Mouse (Mus musculus): ENCODE results near the gene BC005561. TPM values are rescaled to one million over a fixed set of nuclear protein-coding genes. Genes with fewer than 3 reads are reported as not detected.

Gene BC005561
- 12.4 and 12.8 TPM in 2 replicates for polyA plus RNA-seq (2015; fragmentation: Nextera tagmentation; extraction: Ambion mirVana)

DNA sequence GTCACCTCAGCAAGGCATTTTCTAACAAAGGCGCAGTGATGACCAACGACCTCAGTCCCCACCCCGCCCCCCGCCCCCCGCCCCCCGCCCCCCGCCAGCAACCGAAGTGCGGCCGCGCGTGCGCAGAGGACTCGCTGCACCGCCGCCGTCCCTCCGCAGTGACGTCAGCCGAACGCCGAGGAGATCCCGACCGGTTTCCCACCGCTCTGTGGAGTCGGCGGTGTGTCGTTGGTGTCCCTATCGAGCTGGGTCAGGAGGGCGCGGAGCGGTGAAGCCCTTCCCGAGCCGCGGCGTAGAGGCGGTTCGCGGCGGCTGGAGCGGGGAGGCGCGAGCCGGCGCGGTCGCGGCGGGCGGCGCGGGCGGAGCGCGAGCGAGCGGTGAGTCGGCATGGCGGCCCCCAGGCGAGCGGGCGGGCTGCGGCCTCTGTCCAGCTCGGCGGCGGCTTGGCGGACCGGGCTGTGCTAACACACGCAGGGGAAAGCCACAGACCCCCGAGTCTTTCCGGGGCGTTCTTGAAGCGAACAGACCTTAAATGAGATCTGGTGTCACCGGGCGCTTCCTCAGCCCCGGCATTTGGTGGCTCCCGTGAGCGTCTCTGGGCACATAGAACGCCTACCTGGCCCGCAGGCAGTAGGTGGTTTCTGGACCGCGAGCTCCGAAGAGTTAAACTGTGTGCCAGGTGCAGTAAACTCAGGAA, at the start of gene BC005561:
Gene BC005561 (plus strand): TSS at position 158 of the 697 bp plus-strand sequence.
- H3K9me3 ChIP-seq (replicated peaks), result 0 out of 2 replicates have a peak, but pooled peaks cover 1% of the 10 kb centered on the region
- peak within 1 kb of the TSS; percentile 86 for H3K4me3 ChIP-seq (replicated peaks)
- peak; percentile 89 for ATAC-seq (ENCODE audit: insufficient number of reproducible peaks, low FRiP score, low TSS enrichment, low read depth)
- peak within 1 kb of the TSS; percentile 68 for H3K4me2 ChIP-seq (replicated peaks)
- H3K36me3 ChIP-seq, result peaks cover 19% of the 10 kb centered on the region
- peak within 1 kb of the TSS; percentile 92 for H3K27ac ChIP-seq (replicated peaks)
- 0 out of 2 replicates have a peak, but pooled peaks cover 7% of the 10 kb centered on the region for H3K4me1 ChIP-seq
- under 1% methylated on average over 83 of the region's 83 CpGs for WGBS
- H3K9ac ChIP-seq, result peak within 1 kb of the TSS; percentile 84
- no peaks in the 10 kb centered on the region for H3K27me3 ChIP-seq

DNA sequence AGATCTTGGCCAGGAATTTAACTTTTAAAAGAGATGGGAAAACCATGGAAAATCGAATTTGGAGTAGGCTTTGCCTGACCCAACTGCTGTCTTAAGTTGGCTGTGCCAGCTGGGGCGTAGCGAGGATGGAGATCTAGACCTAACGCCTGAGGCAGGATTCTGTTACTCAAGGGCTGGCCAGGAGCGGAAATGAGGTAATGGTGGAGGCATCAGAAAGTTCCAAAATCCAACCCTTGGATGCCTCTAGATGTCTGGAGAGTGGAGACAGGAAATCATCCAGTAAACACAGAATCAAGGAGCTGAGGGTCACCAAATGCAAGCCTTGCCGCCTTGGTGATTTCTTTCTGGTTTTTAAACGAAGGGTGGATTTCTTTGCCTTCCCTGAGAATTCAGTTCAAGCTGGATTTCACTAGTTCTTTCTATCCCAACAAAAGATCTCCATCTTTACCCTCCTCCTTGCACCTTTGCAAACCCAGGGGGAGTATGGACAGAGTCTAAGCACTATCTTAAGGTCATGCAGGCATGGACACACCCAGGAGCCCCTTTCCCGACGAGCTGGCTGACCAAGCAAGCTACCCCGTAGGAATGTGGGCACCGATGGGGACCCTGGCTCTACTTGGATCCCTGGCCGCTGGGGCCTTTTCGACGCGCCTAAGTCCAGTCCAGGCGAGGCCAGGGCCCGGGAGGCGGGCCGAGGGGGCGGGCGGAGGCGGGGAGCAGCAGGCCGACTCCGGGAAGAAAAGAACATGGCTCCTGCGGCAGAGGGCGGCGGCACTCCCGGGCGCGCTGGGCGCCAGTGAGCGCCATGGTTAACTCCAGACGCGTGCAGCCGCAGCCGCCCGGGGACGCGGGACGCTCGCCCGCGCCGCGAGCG, 49.1 kb upstream of the BC005561 start, which contains the start of gene Pkd2:
Gene Pkd2 (plus strand): TSS at position 619 of the 874 bp plus-strand sequence.
- WGBS, result 8% methylated on average over 43 of the region's 46 CpGs
- peak within 1 kb of the TSS; percentile 86 for H3K9ac ChIP-seq
- peak within 1 kb of the TSS; percentile 69 for H3K4me2 ChIP-seq (replicated peaks)
- peaks cover 12% of the 10 kb centered on the region; the same call in 1 of the 2 replicates for H3K4me1 ChIP-seq
- no peaks in the 10 kb centered on the region for H3K36me3 ChIP-seq
- H3K27me3 ChIP-seq, result no peaks in the 10 kb centered on the region
- H3K4me3 ChIP-seq (replicated peaks), result peak within 1 kb of the TSS; percentile 76
- H3K9me3 ChIP-seq (replicated peaks), result no peaks in the 10 kb centered on the region
- H3K27ac ChIP-seq (replicated peaks), result peak within 1 kb of the TSS; percentile 92
- peak; percentile 90 for ATAC-seq (ENCODE audit: insufficient number of reproducible peaks, low FRiP score, low TSS enrichment, low read depth)

DNA sequence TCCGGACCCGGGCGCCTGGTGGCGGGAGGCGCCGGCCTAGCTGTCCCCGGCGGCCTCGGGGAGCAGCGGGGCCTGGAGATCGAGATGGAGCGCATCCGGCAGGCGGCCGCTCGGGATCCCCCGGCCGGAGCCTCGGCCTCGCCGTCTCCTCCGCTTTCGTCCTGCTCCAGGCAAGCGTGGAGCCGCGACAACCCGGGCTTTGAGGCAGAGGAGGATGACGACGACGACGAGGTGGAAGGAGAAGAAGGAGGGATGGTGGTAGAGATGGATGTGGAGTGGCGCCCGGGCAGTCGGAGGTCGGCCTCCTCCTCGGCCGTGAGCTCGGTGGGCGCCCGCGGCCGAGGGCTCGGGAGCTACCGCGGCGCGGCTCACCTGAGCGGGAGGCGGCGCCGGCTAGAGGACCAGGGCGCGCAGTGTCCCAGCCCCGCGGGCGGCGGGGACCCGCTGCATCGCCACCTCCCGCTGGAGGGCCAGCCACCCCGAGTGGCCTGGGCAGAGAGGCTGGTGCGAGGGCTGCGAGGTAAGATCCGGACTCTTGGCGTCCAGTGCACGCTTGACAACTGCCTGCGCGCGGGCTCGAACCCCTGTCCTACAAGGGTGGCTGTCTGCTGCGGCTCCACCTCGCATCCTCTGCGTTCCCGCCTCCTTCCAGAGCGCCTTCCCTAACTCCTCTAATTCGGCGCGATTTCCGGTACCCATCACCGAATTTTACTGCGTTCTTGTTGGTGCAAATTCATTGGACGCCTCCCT, 48.3 kb upstream of the BC005561 start:
- peaks cover 12% of the 10 kb centered on the region; the same call in 1 of the 2 replicates for H3K4me1 ChIP-seq
- peak overlapping the region; percentile 86 for H3K9ac ChIP-seq
- H3K27me3 ChIP-seq, result no peaks in the 10 kb centered on the region
- H3K4me2 ChIP-seq (replicated peaks), result peak overlapping the region; percentile 69
- under 1% methylated on average over 62 of the region's 82 CpGs for WGBS
- peak; percentile 65 for ATAC-seq (ENCODE audit: insufficient number of reproducible peaks, low FRiP score, low TSS enrichment, low read depth)
- 0 out of 2 replicates have a peak, but pooled peaks cover 2% of the 10 kb centered on the region for H3K36me3 ChIP-seq
- H3K4me3 ChIP-seq (replicated peaks), result peak overlapping the region; percentile 76
- peak overlapping the region; percentile 92 for H3K27ac ChIP-seq (replicated peaks)
- no peaks in the 10 kb centered on the region for H3K9me3 ChIP-seq (replicated peaks)

DNA sequence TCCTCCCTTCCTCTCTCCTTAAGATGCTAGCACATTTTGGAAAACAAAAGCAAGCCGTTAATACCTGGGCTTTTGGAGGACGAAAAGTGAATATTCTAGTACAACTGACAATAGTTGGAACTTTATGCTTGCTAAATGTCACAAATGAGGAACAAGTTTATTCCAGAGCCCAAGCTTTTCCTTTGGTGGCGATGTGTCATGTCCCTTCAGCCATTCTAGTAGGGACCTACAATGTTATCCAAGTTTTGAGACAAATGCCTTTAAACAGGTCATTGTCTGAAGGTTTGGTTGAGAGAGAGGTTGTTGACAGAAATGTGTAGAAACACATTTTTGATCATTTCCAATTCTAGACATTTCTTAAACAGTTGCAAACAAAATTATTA, 47.7 kb upstream of the BC005561 start:
- peaks cover 5% of the 10 kb centered on the region; the same call in 1 of the 2 replicates for H3K36me3 ChIP-seq
- peak overlapping the region; percentile 76 for H3K4me3 ChIP-seq (replicated peaks)
- no peaks in the 10 kb centered on the region for H3K9me3 ChIP-seq (replicated peaks)
- peak overlapping the region; percentile 92 for H3K27ac ChIP-seq (replicated peaks)
- ATAC-seq (ENCODE audit: insufficient number of reproducible peaks, low FRiP score, low TSS enrichment, low read depth), result no peak
- H3K4me1 ChIP-seq, result peaks cover 12% of the 10 kb centered on the region; the same call in 1 of the 2 replicates
- peak overlapping the region; percentile 69 for H3K4me2 ChIP-seq (replicated peaks)
- H3K9ac ChIP-seq, result no peak overlapping the region; the same call in 1 of the 2 replicates
- H3K27me3 ChIP-seq, result no peaks in the 10 kb centered on the region
- WGBS, result 12% methylated on average over 3 of the region's 3 CpGs

DNA sequence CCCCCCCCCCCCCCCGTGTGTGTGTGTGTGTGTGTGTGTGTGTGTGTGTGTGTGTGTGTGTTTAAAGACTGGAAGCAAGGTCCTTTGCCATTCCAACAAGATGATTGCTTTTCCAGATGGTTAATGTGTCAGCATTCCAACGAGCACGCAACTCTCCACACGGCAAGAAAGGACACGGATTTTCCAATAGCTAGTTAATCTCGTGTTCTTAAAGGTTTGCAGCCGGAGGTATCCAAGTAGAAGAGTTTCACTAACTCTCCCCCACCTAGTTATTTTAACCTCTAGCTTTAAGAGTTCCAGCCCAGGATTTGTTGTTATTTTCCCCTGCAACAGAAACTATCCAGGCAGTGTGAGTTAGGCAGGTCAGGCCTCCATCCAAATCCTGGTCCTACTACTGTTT, 47.3 kb upstream of the BC005561 start:
- Histone ChIP-seq H3K9ac (no peak overlapping the region), H3K4me2 (replicated peaks) (peak overlapping the region; percentile 69), H3K4me1 (peaks cover 13% of the 10 kb centered on the region; the same call in 1 of the 2 replicates), H3K36me3 (peaks cover 7% of the 10 kb centered on the region; the same call in 1 of the 2 replicates), H3K4me3 (replicated peaks) (peak overlapping the region; percentile 76), H3K27ac (replicated peaks) (no peak overlapping the region), H3K9me3 (replicated peaks) (no peaks in the 10 kb centered on the region), H3K27me3 (no peaks in the 10 kb centered on the region)
- no peak for ATAC-seq (ENCODE audit: insufficient number of reproducible peaks, low FRiP score, low TSS enrichment, low read depth)
- WGBS, result 35% methylated on average over 6 of the region's 7 CpGs

DNA sequence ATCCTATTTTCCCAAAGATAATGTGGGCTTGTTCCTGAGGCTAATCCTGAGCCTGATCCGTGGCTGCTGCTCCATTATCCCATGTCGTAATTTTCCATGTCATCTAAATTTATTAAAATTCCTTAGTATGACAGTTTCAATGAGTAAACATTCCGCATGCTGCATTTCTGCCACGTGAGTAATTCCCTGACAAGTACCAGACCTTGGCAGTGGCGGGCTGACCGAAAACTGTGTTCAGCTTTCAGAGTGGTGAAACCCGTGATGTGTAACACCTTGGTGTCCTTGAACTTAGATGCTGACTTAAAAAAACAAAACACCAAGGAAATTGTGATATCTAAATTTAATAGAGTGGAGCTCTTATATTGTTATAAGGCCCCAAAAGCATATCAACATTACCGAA, 42.9 kb upstream of the BC005561 start:
- peaks cover 6% of the 10 kb centered on the region; the same call in 1 of the 2 replicates for H3K4me1 ChIP-seq
- H3K27ac ChIP-seq (replicated peaks), result peak overlapping the region; percentile 31; the same call in 1 of the 2 replicates
- H3K9ac ChIP-seq, result no peak overlapping the region
- H3K4me3 ChIP-seq (replicated peaks), result no peak overlapping the region
- WGBS, result 62% methylated on average over 8 of the region's 8 CpGs
- H3K27me3 ChIP-seq, result no peaks in the 10 kb centered on the region
- no peak for ATAC-seq (ENCODE audit: insufficient number of reproducible peaks, low FRiP score, low TSS enrichment, low read depth)
- H3K36me3 ChIP-seq, result peaks cover 36% of the 10 kb centered on the region
- no peaks in the 10 kb centered on the region for H3K9me3 ChIP-seq (replicated peaks)
- H3K4me2 ChIP-seq (replicated peaks), result no peak overlapping the region

DNA sequence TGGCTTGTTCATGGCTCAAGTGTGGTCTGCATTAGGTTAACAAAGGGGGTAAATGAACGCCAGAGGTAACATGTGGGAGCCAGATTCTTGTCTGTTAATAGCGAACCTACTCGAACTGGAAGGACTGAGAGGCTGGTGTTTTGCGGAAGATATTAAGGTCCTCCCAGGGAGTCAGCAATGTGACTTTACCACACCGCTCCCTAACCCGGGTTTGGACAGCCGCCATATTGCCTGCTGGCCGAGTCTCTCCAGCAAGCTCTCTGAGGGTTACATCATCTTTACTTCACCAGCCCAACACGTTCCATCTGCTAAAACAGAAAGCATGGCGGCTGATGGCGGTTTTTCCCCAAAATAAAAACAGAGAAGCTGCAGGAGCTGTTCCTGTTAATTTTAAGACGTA, 42.4 kb upstream of the BC005561 start:
- Histone ChIP-seq H3K4me2 (replicated peaks) (no peak overlapping the region), H3K27ac (replicated peaks) (peak overlapping the region; percentile 31; the same call in 1 of the 2 replicates), H3K4me3 (replicated peaks) (no peak overlapping the region), H3K27me3 (no peaks in the 10 kb centered on the region), H3K9ac (no peak overlapping the region), H3K9me3 (replicated peaks) (no peaks in the 10 kb centered on the region), H3K4me1 (peaks cover 6% of the 10 kb centered on the region; the same call in 1 of the 2 replicates), H3K36me3 (peaks cover 39% of the 10 kb centered on the region)
- ATAC-seq (ENCODE audit: insufficient number of reproducible peaks, low FRiP score, low TSS enrichment, low read depth), result peak; percentile 43; the same call in 1 of the 2 replicates
- 68% methylated on average over 12 of the region's 12 CpGs for WGBS

DNA sequence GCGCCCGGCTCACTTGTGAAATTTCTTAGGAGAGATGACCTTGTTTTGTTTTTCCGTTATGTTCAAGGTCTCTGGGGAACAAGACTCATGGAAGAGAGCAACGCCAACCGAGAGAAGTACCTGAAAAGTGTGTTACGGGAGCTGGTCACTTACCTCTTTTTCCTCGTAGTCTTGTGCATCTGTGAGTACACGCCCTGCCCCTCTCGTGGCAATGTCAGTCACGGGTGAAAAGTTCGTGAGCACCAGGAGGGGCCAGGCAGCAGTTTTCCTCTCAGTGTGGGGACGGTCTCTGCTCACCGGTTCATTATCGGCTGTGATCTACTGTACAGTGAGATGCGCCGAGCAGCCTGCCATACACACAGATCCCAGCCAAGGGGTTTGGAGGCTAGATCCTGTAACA, 41.3 kb upstream of the BC005561 start:
- H3K9ac ChIP-seq, result no peak overlapping the region
- no peak overlapping the region for H3K27ac ChIP-seq (replicated peaks)
- ATAC-seq (ENCODE audit: insufficient number of reproducible peaks, low FRiP score, low TSS enrichment, low read depth), result no peak
- no peak overlapping the region for H3K4me2 ChIP-seq (replicated peaks)
- no peaks in the 10 kb centered on the region for H3K27me3 ChIP-seq
- H3K9me3 ChIP-seq (replicated peaks), result no peaks in the 10 kb centered on the region
- peaks cover 49% of the 10 kb centered on the region for H3K36me3 ChIP-seq
- whole genome bisulfite sequencing, result 93% methylated on average over 16 of the region's 16 CpGs
- no peak overlapping the region for H3K4me3 ChIP-seq (replicated peaks)
- H3K4me1 ChIP-seq, result peaks cover 4% of the 10 kb centered on the region; the same call in 1 of the 2 replicates

DNA sequence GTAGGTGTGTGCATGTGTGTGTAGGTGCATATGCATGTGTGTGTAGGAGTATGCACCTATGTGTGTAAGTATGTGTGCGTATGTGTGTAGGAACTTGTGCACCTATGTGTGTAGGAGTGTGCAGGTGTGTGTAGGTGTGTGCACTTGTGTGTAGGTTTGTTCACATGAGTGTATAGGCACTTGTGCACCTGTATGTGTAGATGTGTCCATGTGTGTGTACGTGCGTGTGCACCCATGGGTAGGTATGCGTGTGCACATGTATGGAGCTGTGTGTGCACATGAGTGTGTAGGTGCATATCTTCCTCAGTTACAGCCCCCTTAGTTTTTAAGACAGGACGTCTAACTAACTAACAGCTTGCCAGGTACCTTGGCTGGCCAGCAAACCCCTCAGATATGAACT, 39.6 kb upstream of the BC005561 start:
- Histone ChIP-seq H3K4me1 (peaks cover 4% of the 10 kb centered on the region; the same call in 1 of the 2 replicates), H3K4me2 (replicated peaks) (no peak overlapping the region), H3K36me3 (peaks cover 65% of the 10 kb centered on the region), H3K27me3 (no peaks in the 10 kb centered on the region), H3K9me3 (replicated peaks) (no peaks in the 10 kb centered on the region), H3K4me3 (replicated peaks) (no peak overlapping the region), H3K9ac (no peak overlapping the region), H3K27ac (replicated peaks) (no peak overlapping the region)
- ATAC-seq (ENCODE audit: insufficient number of reproducible peaks, low FRiP score, low TSS enrichment, low read depth), result no peak
- 91% methylated on average over 5 of the region's 5 CpGs for WGBS

DNA sequence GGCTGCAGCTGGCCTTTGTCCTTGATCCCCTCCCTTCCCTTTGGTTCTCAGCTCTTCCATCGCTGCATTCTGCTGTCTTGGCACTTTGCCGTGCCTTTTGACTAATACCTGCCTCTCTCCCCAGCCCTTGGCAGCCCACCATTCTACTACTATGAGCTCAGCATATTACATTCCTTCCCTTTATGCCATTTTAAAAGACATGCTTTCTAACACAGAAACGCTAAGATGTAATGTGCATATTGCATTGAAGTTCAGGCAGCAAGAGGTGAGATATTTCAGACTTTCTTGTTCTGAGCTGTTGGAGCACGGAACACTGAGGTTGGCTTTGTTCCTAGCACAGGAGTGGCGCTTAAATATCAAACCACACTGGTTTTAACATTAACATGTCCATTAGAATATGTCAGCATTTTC, 37.2 kb upstream of the BC005561 start:
- no peak for ATAC-seq (ENCODE audit: insufficient number of reproducible peaks, low FRiP score, low TSS enrichment, low read depth)
- H3K4me3 ChIP-seq (replicated peaks), result no peak overlapping the region
- 77% methylated on average over 5 of the region's 5 CpGs for whole genome bisulfite sequencing
- no peaks in the 10 kb centered on the region for H3K9me3 ChIP-seq (replicated peaks)
- H3K9ac ChIP-seq, result no peak overlapping the region
- H3K4me1 ChIP-seq, result peaks cover 2% of the 10 kb centered on the region; the same call in 1 of the 2 replicates
- no peaks in the 10 kb centered on the region for H3K27me3 ChIP-seq
- H3K27ac ChIP-seq (replicated peaks), result no peak overlapping the region
- H3K4me2 ChIP-seq (replicated peaks), result no peak overlapping the region
- peaks cover 56% of the 10 kb centered on the region for H3K36me3 ChIP-seq

Data from embryonic facial prominence, embryonic 15.5 days (tissue).